Mouse (Mus musculus): ENCODE measurements around the gene Kifc5b. TPM values are rescaled to one million over a fixed set of nuclear protein-coding genes. Genes with fewer than 3 reads are reported as not detected.

The Kifc5b gene
- polyA plus RNA-seq (2014; fragmentation: Nextera tagmentation; extraction: Ambion mirVana): 4.6 and 5.9 TPM in 2 replicates

GRCm38 (mm10) chr17:26916711-26917482 lies at the start of gene Kifc5b:
Gene Kifc5b, plus strand, starts transcription at chr17:26917091.
- WGBS: under 1% methylated on average over 70 of the region's 72 CpGs
- Histone ChIP-seq H3K4me3 (ENCODE audit: low read depth, low read length) (peak within 1 kb of the TSS; percentile 63), H3K27me3 (ENCODE audit: control insufficient read depth, insufficient read depth, low read length) (no peaks in the 10 kb centered on the region), H3K4me2 (replicated peaks; ENCODE audit: low read depth, low read length) (peak within 1 kb of the TSS; percentile 53), H3K4me1 (replicated peaks; ENCODE audit: control insufficient read depth, insufficient read depth, low read length) (no peaks in the 10 kb centered on the region), H3K27ac (ENCODE audit: low read depth, low read length) (0 out of 2 replicates have a peak within 1 kb of the TSS, but pooled peaks have one; percentile 47), H3K9me3 (ENCODE audit: control insufficient read depth, low read length) (no peaks in the 10 kb centered on the region), H3K36me3 (ENCODE audit: control insufficient read depth, insufficient read depth, low read length) (no peaks in the 10 kb centered on the region), H3K9ac (ENCODE audit: low read depth, low read length) (peak within 1 kb of the TSS; percentile 71)
- DNase-seq (ENCODE audit: low spot score): peak; percentile 100
- peak; percentile 98 for ATAC-seq (ENCODE audit: low FRiP score)

- Histone ChIP-seq H3K9me3 (ENCODE audit: control insufficient read depth, low read length) (no peaks in the 10 kb centered on the region), H3K36me3 (ENCODE audit: control insufficient read depth, insufficient read depth, low read length) (no peaks in the 10 kb centered on the region), H3K9ac (ENCODE audit: low read depth, low read length) (no peak overlapping the region), H3K4me3 (ENCODE audit: low read depth, low read length) (no peak overlapping the region), H3K4me2 (replicated peaks; ENCODE audit: low read depth, low read length) (no peak overlapping the region), H3K27ac (ENCODE audit: low read depth, low read length) (no peak overlapping the region), H3K27me3 (ENCODE audit: control insufficient read depth, insufficient read depth, low read length) (no peaks in the 10 kb centered on the region), H3K4me1 (replicated peaks; ENCODE audit: control insufficient read depth, insufficient read depth, low read length) (no peaks in the 10 kb centered on the region)
- no peak for ATAC-seq (ENCODE audit: low FRiP score)
- 39% methylated on average over 5 of the region's 5 CpGs for WGBS
- no peak for DNase-seq (ENCODE audit: low spot score)
Measured at GRCm38 (mm10) chr17:26868756-26869155, 48.1 kb upstream of the Kifc5b start.

GRCm38 (mm10) chr17:26872870-26873269 lies 44.0 kb upstream of the Kifc5b start:
- DNase-seq (ENCODE audit: low spot score) (no peak), ATAC-seq (ENCODE audit: low FRiP score) (no peak)
- no peak overlapping the region for H3K4me3 ChIP-seq (ENCODE audit: low read depth, low read length)
- no peaks in the 10 kb centered on the region for H3K36me3 ChIP-seq (ENCODE audit: control insufficient read depth, insufficient read depth, low read length)
- H3K27me3 ChIP-seq (ENCODE audit: control insufficient read depth, insufficient read depth, low read length): no peaks in the 10 kb centered on the region
- H3K4me2 ChIP-seq (replicated peaks; ENCODE audit: low read depth, low read length): no peak overlapping the region
- no peaks in the 10 kb centered on the region for H3K9me3 ChIP-seq (ENCODE audit: control insufficient read depth, low read length)
- no peak overlapping the region for H3K27ac ChIP-seq (ENCODE audit: low read depth, low read length)
- 70% methylated on average over 3 of the region's 3 CpGs for WGBS
- no peak overlapping the region for H3K9ac ChIP-seq (ENCODE audit: low read depth, low read length)
- no peaks in the 10 kb centered on the region for H3K4me1 ChIP-seq (replicated peaks; ENCODE audit: control insufficient read depth, insufficient read depth, low read length)

GRCm38 (mm10) chr17:26873502-26873901 lies 43.4 kb upstream of the Kifc5b start:
- Histone ChIP-seq H3K4me2 (replicated peaks; ENCODE audit: low read depth, low read length) (no peak overlapping the region), H3K4me1 (replicated peaks; ENCODE audit: control insufficient read depth, insufficient read depth, low read length) (no peaks in the 10 kb centered on the region), H3K27ac (ENCODE audit: low read depth, low read length) (no peak overlapping the region), H3K27me3 (ENCODE audit: control insufficient read depth, insufficient read depth, low read length) (no peaks in the 10 kb centered on the region), H3K9me3 (ENCODE audit: control insufficient read depth, low read length) (no peaks in the 10 kb centered on the region), H3K36me3 (ENCODE audit: control insufficient read depth, insufficient read depth, low read length) (no peaks in the 10 kb centered on the region), H3K4me3 (ENCODE audit: low read depth, low read length) (no peak overlapping the region), H3K9ac (ENCODE audit: low read depth, low read length) (no peak overlapping the region)
- no peak for ATAC-seq (ENCODE audit: low FRiP score)
- DNase-seq (ENCODE audit: low spot score): no peak
- WGBS: 75% methylated on average over 8 of the region's 8 CpGs

DNA sequence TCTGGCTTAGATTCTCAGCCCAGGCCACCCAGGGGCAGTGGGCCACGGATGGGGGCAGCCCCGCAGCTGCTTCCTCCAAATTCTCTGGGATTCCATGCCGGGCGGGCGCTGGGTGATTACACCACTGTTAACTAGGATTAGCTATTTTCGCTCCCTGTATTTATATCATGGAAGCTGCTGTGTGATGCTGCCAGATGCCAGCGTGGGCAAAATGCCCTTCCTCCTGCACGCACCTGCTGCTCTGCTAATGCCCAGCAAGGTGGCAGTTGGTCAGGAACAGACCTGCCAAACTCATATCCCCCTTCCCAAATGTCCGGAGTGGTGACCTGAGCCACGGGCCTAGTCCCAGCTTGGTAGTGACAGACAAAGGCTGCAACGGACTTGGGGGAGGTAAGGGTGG lies 42.3 kb upstream of the Kifc5b start:
- H3K36me3 ChIP-seq (ENCODE audit: control insufficient read depth, insufficient read depth, low read length): no peaks in the 10 kb centered on the region
- no peaks in the 10 kb centered on the region for H3K27me3 ChIP-seq (ENCODE audit: control insufficient read depth, insufficient read depth, low read length)
- no peaks in the 10 kb centered on the region for H3K4me1 ChIP-seq (replicated peaks; ENCODE audit: control insufficient read depth, insufficient read depth, low read length)
- H3K27ac ChIP-seq (ENCODE audit: low read depth, low read length): no peak overlapping the region
- 80% methylated on average over 11 of the region's 11 CpGs for WGBS
- no peak overlapping the region for H3K9ac ChIP-seq (ENCODE audit: low read depth, low read length)
- H3K4me2 ChIP-seq (replicated peaks; ENCODE audit: low read depth, low read length): no peak overlapping the region
- DNase-seq (ENCODE audit: low spot score): no peak
- H3K4me3 ChIP-seq (ENCODE audit: low read depth, low read length): no peak overlapping the region
- no peak for ATAC-seq (ENCODE audit: low FRiP score)
- H3K9me3 ChIP-seq (ENCODE audit: control insufficient read depth, low read length): no peaks in the 10 kb centered on the region

DNA sequence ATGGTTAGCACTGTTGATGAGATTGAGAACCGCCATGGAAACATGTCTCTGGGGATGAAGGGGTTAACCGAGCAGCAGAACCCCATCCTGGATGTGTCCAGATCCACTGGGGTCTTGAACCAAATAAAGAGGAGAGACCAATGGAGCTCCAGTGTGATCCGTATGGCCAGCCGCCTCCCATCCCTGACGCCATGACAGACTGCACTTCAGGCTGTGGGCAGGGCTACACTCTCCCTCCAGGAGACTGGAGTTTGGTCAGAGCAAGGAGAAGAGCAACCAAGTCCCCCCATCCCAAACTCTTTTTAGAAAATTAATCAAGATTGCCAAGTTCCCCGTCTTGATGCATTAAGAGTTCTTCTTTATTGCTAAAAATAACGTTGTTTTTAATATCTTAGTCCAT lies 39.0 kb upstream of the Kifc5b start:
- WGBS: 83% methylated on average over 7 of the region's 7 CpGs

DNA sequence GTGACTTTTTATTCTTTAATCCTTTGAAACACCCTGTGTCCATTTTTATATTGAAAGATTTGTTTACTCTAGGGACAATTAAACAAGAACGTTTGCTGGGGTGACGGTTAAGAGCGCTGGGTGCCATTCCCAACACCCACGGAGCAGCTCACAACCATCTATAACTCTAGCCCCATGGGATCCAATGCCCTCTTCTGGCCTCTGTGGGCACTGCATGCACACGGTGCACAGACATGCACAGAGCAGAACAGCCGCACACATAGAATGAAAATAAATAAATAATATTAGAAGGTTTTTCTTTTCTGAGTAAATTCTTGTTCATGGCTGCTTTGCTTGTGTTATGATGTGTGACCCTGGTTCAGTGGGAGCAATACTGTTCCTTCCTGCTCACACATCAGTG lies 37.7 kb upstream of the Kifc5b start:
- Histone ChIP-seq H3K4me2 (replicated peaks; ENCODE audit: low read depth, low read length) (no peak overlapping the region), H3K27me3 (ENCODE audit: control insufficient read depth, insufficient read depth, low read length) (no peaks in the 10 kb centered on the region), H3K9me3 (ENCODE audit: control insufficient read depth, low read length) (no peaks in the 10 kb centered on the region), H3K9ac (ENCODE audit: low read depth, low read length) (no peak overlapping the region), H3K27ac (ENCODE audit: low read depth, low read length) (no peak overlapping the region), H3K36me3 (ENCODE audit: control insufficient read depth, insufficient read depth, low read length) (no peaks in the 10 kb centered on the region), H3K4me1 (replicated peaks; ENCODE audit: control insufficient read depth, insufficient read depth, low read length) (no peaks in the 10 kb centered on the region), H3K4me3 (ENCODE audit: low read depth, low read length) (no peak overlapping the region)
- no peak for DNase-seq (ENCODE audit: low spot score)
- WGBS: 90% methylated on average over 6 of the region's 6 CpGs
- no peak for ATAC-seq (ENCODE audit: low FRiP score)

More for the DNA sequence above, 39.0 kb upstream of the Kifc5b start:
- H3K9ac ChIP-seq (ENCODE audit: low read depth, low read length): no peak overlapping the region
- H3K27ac ChIP-seq (ENCODE audit: low read depth, low read length): no peak overlapping the region
- no peaks in the 10 kb centered on the region for H3K4me1 ChIP-seq (replicated peaks; ENCODE audit: control insufficient read depth, insufficient read depth, low read length)
- H3K9me3 ChIP-seq (ENCODE audit: control insufficient read depth, low read length): no peaks in the 10 kb centered on the region
- H3K27me3 ChIP-seq (ENCODE audit: control insufficient read depth, insufficient read depth, low read length): no peaks in the 10 kb centered on the region
- no peak overlapping the region for H3K4me2 ChIP-seq (replicated peaks; ENCODE audit: low read depth, low read length)
- DNase-seq (ENCODE audit: low spot score): no peak
- ATAC-seq (ENCODE audit: low FRiP score): no peak
- H3K36me3 ChIP-seq (ENCODE audit: control insufficient read depth, insufficient read depth, low read length): no peaks in the 10 kb centered on the region
- no peak overlapping the region for H3K4me3 ChIP-seq (ENCODE audit: low read depth, low read length)

- H3K4me2 ChIP-seq (replicated peaks; ENCODE audit: low read depth, low read length): no peak overlapping the region
- WGBS: 95% methylated on average over 1 of the region's 1 CpGs
- ATAC-seq (ENCODE audit: low FRiP score) (no peak), DNase-seq (ENCODE audit: low spot score) (no peak)
- H3K27me3 ChIP-seq (ENCODE audit: control insufficient read depth, insufficient read depth, low read length): 0 out of 2 replicates have a peak, but pooled peaks cover 2% of the 10 kb centered on the region
- H3K9ac ChIP-seq (ENCODE audit: low read depth, low read length): no peak overlapping the region
- H3K36me3 ChIP-seq (ENCODE audit: control insufficient read depth, insufficient read depth, low read length): no peaks in the 10 kb centered on the region
- no peaks in the 10 kb centered on the region for H3K4me1 ChIP-seq (replicated peaks; ENCODE audit: control insufficient read depth, insufficient read depth, low read length)
- no peak overlapping the region for H3K27ac ChIP-seq (ENCODE audit: low read depth, low read length)
- no peak overlapping the region for H3K4me3 ChIP-seq (ENCODE audit: low read depth, low read length)
- H3K9me3 ChIP-seq (ENCODE audit: control insufficient read depth, low read length): no peaks in the 10 kb centered on the region
Measured at GRCm38 (mm10) chr17:26882706-26883105, 34.2 kb upstream of the Kifc5b start.

DNA sequence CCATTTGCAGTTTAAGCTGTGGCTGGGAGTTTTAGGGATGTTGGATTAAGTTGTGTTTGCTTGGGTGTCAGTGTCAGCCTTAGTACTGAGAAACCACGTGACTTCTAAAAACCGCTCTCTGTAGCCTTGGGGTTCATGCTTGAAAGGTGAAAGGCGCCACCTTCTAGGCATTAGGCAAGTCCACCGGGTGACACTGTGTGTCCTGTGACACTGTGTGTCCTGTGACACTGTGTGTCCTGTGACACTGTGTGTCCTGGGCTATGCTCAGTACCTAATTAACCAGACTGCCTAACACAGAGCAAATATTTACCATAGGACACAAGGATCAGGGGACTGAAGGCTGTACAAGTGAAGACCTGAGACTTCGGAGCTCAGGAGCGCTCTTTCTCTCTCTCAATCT lies 33.3 kb upstream of the Kifc5b start:
- Histone ChIP-seq H3K27me3 (ENCODE audit: control insufficient read depth, insufficient read depth, low read length) (0 out of 2 replicates have a peak, but pooled peaks cover 2% of the 10 kb centered on the region), H3K27ac (ENCODE audit: low read depth, low read length) (no peak overlapping the region), H3K4me3 (ENCODE audit: low read depth, low read length) (no peak overlapping the region), H3K9ac (ENCODE audit: low read depth, low read length) (no peak overlapping the region), H3K4me1 (replicated peaks; ENCODE audit: control insufficient read depth, insufficient read depth, low read length) (no peaks in the 10 kb centered on the region), H3K36me3 (ENCODE audit: control insufficient read depth, insufficient read depth, low read length) (no peaks in the 10 kb centered on the region), H3K4me2 (replicated peaks; ENCODE audit: low read depth, low read length) (no peak overlapping the region), H3K9me3 (ENCODE audit: control insufficient read depth, low read length) (no peaks in the 10 kb centered on the region)
- DNase-seq (ENCODE audit: low spot score) (no peak), ATAC-seq (ENCODE audit: low FRiP score) (no peak)
- WGBS: 79% methylated on average over 6 of the region's 6 CpGs
